Mouse (Mus musculus) left cerebral cortex, postnatal 36 days (tissue): ENCODE data around the gene Arhgap27. TPM values are rescaled to one million over a fixed set of nuclear protein-coding genes. Genes with fewer than 3 reads are reported as not detected.
"Not testable (repeated sequence)": the region's sequence is repeated elsewhere in the genome, so short reads cannot be mapped to it uniquely, and the experiment has no call there.

Experiments used
- DNase-seq, 2 experiments: peaks; one replicate each; pipeline ENCODE4 v3.0.0; 2021 to 2022; ENCODE audit warnings: low spot score in 2 of 2, mixed read lengths in 1 of 2
- intact Hi-C: fragments of 180-260 bp; cut with DNase I; formaldehyde crosslinking; loops from one replicate; pipeline ENCODE4 v1.15.1; 2025
- total RNA-seq, 2 experiments: library from RNA; stranded (reverse); gene quantifications; 2 replicates each; pipeline ENCODE4 v1.2.3; 2021

Arhgap27 gene
- total RNA-seq, 2 experiments from 2014 or later, result 11.6 to 12.6 TPM

GRCm38 (mm10) chr11:103339414-103340119 is 23.9 kb downstream of the Arhgap27 start:
- intact Hi-C loops, result no loop called here

DNA sequence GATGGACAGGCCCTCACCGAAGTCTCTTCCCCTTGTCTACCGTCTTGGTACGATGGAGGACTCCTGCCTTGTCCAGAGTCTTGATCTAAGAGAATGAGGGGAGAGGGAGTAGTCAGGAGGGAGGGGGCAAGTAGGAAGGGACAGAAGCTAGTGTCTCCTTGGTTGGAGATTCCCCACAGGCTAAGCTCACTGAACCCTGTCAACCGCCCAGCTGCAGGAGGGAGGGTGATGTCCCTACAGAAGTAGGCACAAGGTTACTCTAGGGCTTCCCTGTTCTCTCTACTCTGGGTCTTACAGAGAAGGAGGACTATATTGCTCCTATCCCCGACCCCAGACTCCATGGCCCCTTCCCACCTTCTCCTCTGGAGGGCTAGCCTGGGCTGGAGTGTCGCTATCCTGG is 24.8 kb downstream of the Arhgap27 start:
- no peak for DNase-seq
- intact Hi-C loops, result no loop called here

More at GRCm38 (mm10) chr11:103339414-103340119, 23.9 kb downstream of the Arhgap27 start:
- DNase-seq, result no peak

DNA sequence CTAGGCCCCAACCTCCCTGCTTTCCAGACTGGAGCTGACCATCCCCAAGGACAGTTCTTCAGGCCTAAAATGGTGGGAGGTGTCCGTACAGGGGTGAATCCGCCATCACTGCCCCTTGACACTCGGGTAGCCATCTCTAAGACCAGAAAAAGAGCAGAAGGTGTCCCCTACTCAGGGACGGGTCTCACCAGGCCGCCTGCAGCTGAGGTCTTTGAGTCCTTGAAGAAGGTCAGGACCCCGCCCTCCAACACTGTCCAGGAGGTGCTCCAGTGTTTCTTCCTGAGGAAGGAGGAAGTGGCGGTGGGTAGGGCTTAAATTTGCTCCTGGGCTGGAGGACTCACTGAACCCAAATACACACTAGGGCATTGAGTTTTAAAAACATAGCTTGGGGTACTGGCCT is 25.4 kb downstream of the Arhgap27 start:
- intact Hi-C loops, result no loop called here
- DNase-seq, result no peak

DNA sequence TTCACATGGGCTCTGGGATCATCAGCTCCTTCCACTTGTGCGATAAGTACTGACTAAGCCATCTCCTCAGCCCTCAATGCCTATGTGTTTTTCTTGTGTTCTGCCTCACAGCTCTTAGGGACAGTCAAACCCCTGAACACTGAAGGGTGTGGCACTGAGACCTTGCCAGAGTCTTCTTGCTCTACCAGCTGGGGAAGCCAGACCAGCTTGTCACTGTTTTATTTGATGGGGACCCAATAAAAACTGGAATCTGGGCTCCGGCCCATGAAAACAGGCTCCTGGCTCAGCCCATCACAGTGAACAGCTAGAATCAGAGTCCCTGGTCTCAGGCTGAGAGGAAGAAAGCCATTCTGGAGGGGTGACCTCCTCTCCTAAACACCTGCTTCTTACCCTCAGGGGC is 26.3 kb downstream of the Arhgap27 start:
- intact Hi-C loops, result no loop called here
- no peak for DNase-seq

DNA sequence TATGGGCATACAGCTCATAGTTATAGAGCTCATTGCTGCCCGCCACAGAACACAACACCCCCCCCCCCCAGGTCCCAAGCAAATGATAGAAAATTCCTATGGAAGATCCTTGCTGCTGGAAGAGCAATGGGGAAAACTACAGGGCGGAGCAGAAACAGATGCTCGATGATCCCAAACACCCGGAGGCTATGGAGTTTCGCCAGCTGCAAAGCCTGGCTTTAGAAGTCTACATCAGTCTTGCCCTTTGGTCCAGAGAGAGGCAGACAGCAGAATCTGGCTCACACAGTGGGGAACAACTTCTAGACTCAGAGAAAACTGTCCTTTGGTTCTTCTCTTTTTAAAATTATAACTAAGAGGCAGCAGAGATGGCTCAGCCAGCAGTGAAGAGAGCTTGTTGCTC is 27.9 kb downstream of the Arhgap27 start:
- DNase-seq, result no peak
- intact Hi-C loops, result no loop called here

GRCm38 (mm10) chr11:103334925-103335324 is 28.6 kb downstream of the Arhgap27 start:
- no peak for DNase-seq
- intact Hi-C loops, result loop anchor here (5.0 kb wide), 1 partner anchor 217 kb away; no protein-coding TSS in a partner anchor

GRCm38 (mm10) chr11:103333719-103334398 is 29.6 kb downstream of the Arhgap27 start:
- intact Hi-C loops, result loop anchor here (5.0 kb wide), 1 partner anchor 218 kb away; no protein-coding TSS in a partner anchor
- DNase-seq, result no peak

DNA sequence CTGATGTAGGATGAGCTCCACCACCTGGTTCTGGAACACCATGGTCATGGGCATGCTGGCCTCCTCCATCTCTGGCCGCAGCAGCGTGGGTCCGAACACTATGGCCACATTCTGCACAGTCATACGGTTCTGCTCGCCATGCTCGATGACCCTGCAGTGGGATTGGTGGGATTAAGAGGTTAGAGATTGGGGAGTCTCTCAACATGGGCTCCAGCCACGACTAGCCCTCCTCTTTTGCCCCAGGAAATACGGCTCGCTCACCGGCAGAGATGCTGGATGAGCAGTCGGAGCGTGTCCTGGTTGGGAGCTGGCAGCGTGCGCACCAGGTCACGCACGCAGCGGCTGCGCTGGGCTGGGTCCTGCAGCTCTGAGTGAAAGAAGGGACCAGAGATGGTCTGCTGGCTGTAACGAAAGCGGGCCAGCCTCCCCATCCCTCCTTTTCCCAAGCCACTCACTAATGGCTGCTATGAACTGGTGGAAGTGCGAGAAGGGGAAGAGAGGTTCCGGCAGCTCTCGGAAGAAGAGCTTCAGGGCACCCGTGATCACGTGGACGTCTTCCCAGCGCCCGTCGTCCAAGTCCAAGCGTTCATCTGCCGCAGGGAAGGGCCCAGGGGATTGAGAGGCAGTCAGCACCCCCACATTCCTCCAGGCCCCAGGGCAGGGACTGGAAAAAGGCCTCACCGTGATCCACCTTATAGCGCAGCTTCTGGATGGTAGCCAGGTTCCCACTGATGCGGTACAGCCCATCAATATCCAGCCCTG is 30.4 kb downstream of the Arhgap27 start:
- intact Hi-C loops, result loop anchor here (5.0 kb wide), 1 partner anchor 219 kb away; no protein-coding TSS in a partner anchor
- DNase-seq, result peak in 1 of 2 experiments; percentile 32

DNA sequence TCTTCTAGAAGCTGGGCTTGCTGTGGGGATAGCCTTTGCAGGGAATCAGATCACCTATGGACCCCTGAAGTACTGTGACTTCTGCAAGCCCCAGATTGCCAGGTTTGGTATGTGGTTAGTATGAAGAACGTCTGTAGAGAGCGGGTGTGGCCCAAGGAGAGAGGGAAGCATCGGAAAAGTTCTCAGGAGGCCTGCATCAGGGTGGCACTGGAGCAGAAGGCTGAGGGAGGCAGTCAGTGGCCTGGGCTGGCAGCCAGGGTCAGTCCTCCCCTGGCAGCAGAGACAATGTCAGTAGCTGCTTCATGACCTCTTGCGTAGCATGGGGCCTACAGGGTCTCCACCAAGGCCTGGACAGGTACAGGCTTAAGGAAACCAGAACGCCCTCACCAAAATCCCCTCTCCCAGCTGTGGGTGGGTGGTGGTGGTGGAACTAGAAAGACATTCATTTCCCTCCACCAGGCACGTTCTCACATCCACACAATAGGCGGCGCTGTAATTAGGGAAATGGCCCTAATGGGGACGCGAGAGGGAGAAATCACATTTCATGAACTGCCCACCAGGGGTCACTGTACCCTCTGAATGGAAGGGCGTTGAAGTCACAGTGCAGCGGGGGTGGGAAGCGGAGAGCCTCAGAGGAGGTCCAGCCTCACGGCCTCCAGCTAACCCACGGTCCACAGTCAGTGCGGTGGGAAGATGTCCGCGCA is 31.2 kb downstream of the Arhgap27 start:
- peak; percentile 56 to 71 for DNase-seq
- intact Hi-C loops, result loop anchor here (5.0 kb wide), 1 partner anchor 220 kb away; no protein-coding TSS in a partner anchor

- no peak for DNase-seq
- intact Hi-C loops, result loop anchor here (5.0 kb wide), 1 partner anchor 221 kb away; no protein-coding TSS in a partner anchor
Measured at GRCm38 (mm10) chr11:103331502-103332185, 31.8 kb downstream of the Arhgap27 start.

DNA sequence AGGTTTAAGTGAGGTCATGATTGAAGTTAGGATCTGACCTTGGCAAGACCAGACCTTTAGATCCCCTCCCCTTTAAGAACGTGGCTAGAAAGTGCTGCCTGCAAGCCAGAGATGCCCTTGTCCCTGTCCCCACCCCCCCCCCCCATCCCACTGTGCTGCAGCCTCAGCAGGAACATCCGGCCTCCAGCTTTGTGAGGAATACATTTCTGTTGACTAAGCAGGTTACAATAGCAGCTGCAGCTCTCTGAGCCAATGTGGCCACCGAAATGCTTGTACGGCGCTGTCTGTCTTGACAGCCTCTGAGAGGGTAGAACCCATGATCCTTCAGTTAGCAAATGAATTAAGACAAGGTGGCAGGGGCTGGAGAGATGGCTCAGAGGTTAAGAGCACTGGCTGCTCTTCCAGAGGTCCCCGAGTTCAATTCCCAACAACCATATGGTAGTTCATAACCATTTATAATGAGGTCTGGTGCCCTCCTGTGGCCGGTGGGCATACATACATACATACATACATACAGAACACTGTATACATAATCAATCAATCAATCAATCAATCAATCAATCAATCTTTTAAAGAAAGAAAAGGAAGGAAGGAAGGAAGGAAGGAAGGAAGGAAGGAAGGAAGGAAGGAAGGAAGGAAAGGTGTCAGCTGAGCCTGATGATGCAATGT is 32.7 kb downstream of the Arhgap27 start:
- intact Hi-C loops, result loop anchor here (5.0 kb wide), 1 partner anchor 222 kb away; no protein-coding TSS in a partner anchor
- DNase-seq, result no peak

- peak; percentile 62 to 77 for DNase-seq
- intact Hi-C loops, result loop anchor here (2.0 to 5.0 kb wide), 2 partner anchors 94 to 225 kb away; partner anchors contain the start of genes Acbd4 and Plcd3
Measured at GRCm38 (mm10) chr11:103326950-103327349, 36.5 kb downstream of the Arhgap27 start.

GRCm38 (mm10) chr11:103325172-103325571 is 38.3 kb downstream of the Arhgap27 start:
- intact Hi-C loops, result loop anchor here (1.0 to 5.0 kb wide), 3 partner anchors 58 to 223 kb away; partner anchors contain the start of genes Acbd4, Map3k14 and Plcd3
- DNase-seq, result peak; percentile 59 to 62

- intact Hi-C loops, result loop anchor here (1.0 to 5.0 kb wide), 3 partner anchors 58 to 222 kb away; partner anchors contain the start of genes Acbd4, Map3k14 and Plcd3
- DNase-seq, result no peak
Measured at GRCm38 (mm10) chr11:103324723-103325122, 38.8 kb downstream of the Arhgap27 start.

GRCm38 (mm10) chr11:103322832-103323231 is 40.7 kb downstream of the Arhgap27 start:
- intact Hi-C loops, DNase-seq: not testable (repeated sequence)

- intact Hi-C loops, result no loop called here
- no peak for DNase-seq
Measured at GRCm38 (mm10) chr11:103320646-103321045, 42.8 kb downstream of the Arhgap27 start.

GRCm38 (mm10) chr11:103320196-103320595 is 43.3 kb downstream of the Arhgap27 start:
- DNase-seq, result no peak
- intact Hi-C loops, result no loop called here

GRCm38 (mm10) chr11:103318042-103318441 is 45.5 kb downstream of the Arhgap27 start:
- intact Hi-C loops, result no loop called here
- no peak for DNase-seq
